Mouse (Mus musculus): ENCODE results near the gene Tmem255a.

DNA sequence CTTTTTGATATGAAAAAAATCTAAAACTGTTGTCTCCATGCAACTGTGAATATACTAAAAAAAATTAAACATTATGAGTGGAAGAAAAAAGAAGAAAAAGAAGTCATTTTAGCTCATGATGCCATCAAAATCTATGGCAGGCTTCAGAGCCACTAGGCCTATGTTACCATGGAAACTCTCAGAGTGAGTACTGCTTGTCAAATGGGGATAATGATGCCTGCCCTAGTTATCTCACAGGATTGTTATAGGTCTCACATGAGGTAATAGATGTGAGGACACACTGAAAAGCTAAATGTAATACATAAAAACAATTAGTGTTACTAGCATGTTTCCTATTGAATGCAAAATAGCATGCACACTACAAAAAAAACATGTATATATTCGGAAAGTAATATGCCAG is 22.4 kb downstream of the Tmem255a start:
- TF ChIP-seq CTCF (IDR thresholded peaks at IDR 0.05; ENCODE audit: low read depth): no peak
- no peak for TF ChIP-seq EP300 (IDR thresholded peaks at IDR 0.05; ENCODE audit: low read depth)

Measured in liver, postnatal 0 days (tissue).